In the genomic region with DNA sequence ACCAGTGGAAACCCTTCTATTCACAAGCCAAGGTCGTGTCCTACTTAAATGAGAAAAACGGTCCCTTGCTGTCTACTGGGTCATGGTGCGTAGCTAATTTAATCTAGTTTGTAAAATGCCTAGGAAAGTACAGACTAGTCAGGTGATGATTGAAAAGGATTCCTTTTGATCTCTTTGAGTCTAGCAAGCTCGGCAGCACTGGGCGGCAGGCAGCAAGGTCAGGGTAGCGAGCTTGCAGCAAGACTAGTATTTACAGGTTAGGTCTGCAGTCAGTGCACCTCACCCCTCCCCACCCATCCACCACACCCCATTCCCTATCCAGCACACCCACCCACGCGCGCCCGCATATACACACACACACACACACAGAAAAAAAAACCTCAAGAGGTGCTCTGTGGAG, we compare ENCODE assay signal across 8 mouse cellular contexts. TPM values are rescaled to one million over a fixed set of nuclear protein-coding genes. Genes with fewer than 3 reads are reported as not detected.
DNase-seq lines count a peak whose midpoint lies in the region; ATAC-seq and TF ChIP-seq lines count a peak whose summit lies in the region.

No protein-coding gene starts in this region.

- H3K9me3 ChIP-seq in lung, embryonic 16.5 days (ENCODE audit: control insufficient read depth, low read length) = no peaks in the 10 kb centered on the region
- no peaks in the 10 kb centered on the region for H3K9me3 ChIP-seq in kidney, embryonic 16.5 days (ENCODE audit: low read length)

- no peak for ATAC-seq in lung, embryonic 16.5 days (ENCODE audit: low read depth)
- ATAC-seq in kidney, embryonic 16.5 days (ENCODE audit: low FRiP score, low TSS enrichment) = 0 out of 2 replicates have a peak, but pooled peaks have one; percentile 5

- no peak overlapping the region for H3K4me3 ChIP-seq in lung, embryonic 16.5 days (ENCODE audit: low read length)
- peak overlapping the region; percentile 53; the same call in 1 of the 2 replicates for H3K4me3 ChIP-seq in kidney, embryonic 16.5 days (ENCODE audit: low read length)
- peak overlapping the region; percentile 60; the same call in 1 of the 2 replicates for H3K4me3 ChIP-seq in small intestine, adult 2 months (ENCODE audit: low read depth, low read length)

- peak; percentile 59 for DNase-seq in adrenal gland, adult 2 months
- DNase-seq in adrenal gland, adult 8-10 months = no peak
- DNase-seq in lung, postnatal 25 days (ENCODE audit: low spot score) = no peak
- DNase-seq in embryo, embryonic 10 days (ENCODE audit: low spot score) = no peak
- no peak for DNase-seq in frontal cortex, postnatal 25 days (ENCODE audit: low spot score in 2 of 2)

- H3K36me3 ChIP-seq in lung, embryonic 16.5 days (ENCODE audit: control insufficient read depth, insufficient read depth, low read length) = no peaks in the 10 kb centered on the region
- no peaks in the 10 kb centered on the region for H3K36me3 ChIP-seq in kidney, embryonic 16.5 days (ENCODE audit: insufficient read depth, low read length)
- H3K36me3 ChIP-seq in small intestine, adult 2 months (ENCODE audit: control insufficient read depth, insufficient read depth, low read length) = no peaks in the 10 kb centered on the region

- 60% methylated on average over 10 of the region's 10 CpGs for WGBS in lung, embryonic 16.5 days
- 65% methylated on average over 10 of the region's 10 CpGs for WGBS in kidney, embryonic 16.5 days
- whole genome bisulfite sequencing in small intestine, adult 2 months = 30% methylated on average over 10 of the region's 10 CpGs

- TF ChIP-seq CTCF in small intestine, adult 2 months (IDR thresholded peaks at IDR 0.05; ENCODE audit: extremely low read depth, insufficient read length, insufficient replicate concordance, low read depth, low read length) = no peak

- TF ChIP-seq POLR2A in small intestine, adult 2 months (IDR thresholded peaks at IDR 0.05; ENCODE audit: low read depth, low read length) = no peak

- no peak overlapping the region; the same call in 1 of the 2 replicates for H3K27ac ChIP-seq in lung, embryonic 16.5 days (ENCODE audit: low read length)
- peak overlapping the region; percentile 88 for H3K27ac ChIP-seq in kidney, embryonic 16.5 days (ENCODE audit: low read length)
- H3K27ac ChIP-seq in small intestine, adult 2 months (ENCODE audit: insufficient read depth, low read depth, low read length) = peak overlapping the region; percentile 64

- peaks cover 26% of the 10 kb centered on the region for H3K4me1 ChIP-seq in lung, embryonic 16.5 days (replicated peaks; ENCODE audit: control insufficient read depth, insufficient read depth, low read length)
- H3K4me1 ChIP-seq in kidney, embryonic 16.5 days (ENCODE audit: insufficient read depth, low read length) = peaks cover 23% of the 10 kb centered on the region
- H3K4me1 ChIP-seq in small intestine, adult 2 months (ENCODE audit: control insufficient read depth, insufficient read depth, insufficient read length, low read length) = peaks cover 18% of the 10 kb centered on the region

- peak overlapping the region; percentile 49 for H3K9ac ChIP-seq in lung, embryonic 16.5 days (ENCODE audit: low read length)
- peak overlapping the region; percentile 64 for H3K9ac ChIP-seq in kidney, embryonic 16.5 days (replicated peaks; ENCODE audit: low read length)

- H3K4me2 ChIP-seq in lung, embryonic 16.5 days (ENCODE audit: low read depth, low read length) = no peak overlapping the region
- H3K4me2 ChIP-seq in kidney, embryonic 16.5 days (replicated peaks; ENCODE audit: low read depth, low read length) = peak overlapping the region; percentile 89

- H3K27me3 ChIP-seq in lung, embryonic 16.5 days (ENCODE audit: control insufficient read depth, insufficient read depth, low read depth, low read length) = no peaks in the 10 kb centered on the region
- H3K27me3 ChIP-seq in kidney, embryonic 16.5 days (ENCODE audit: insufficient read depth, low read length) = no peaks in the 10 kb centered on the region
- no peaks in the 10 kb centered on the region for H3K27me3 ChIP-seq in small intestine, adult 2 months (ENCODE audit: control insufficient read depth, insufficient read depth, low read length)

RNA-seq across cellular contexts. Expression of a gene that starts 31.1 kb away (rescaled TPM):
- 10 to 100 TPM in 1 of 2 experiments, 1 to 10 TPM in 1; 6.5 to 10.1 TPM for total RNA-seq in adrenal gland, adult 2 months (2021)
- 3.2 and 3.8 TPM in 2 replicates for polyA plus RNA-seq in adrenal gland, adult 2 months (2012; rRNA removed)
- total RNA-seq in adrenal gland, adult 8-10 months (2022) = 10 to 100 TPM in 3 of 4 experiments, 1 to 10 TPM in 1; 9.6 to 19.8 (median 13.2) TPM
- polyA plus RNA-seq in lung, embryonic 16.5 days (2015; fragmentation: Nextera tagmentation; extraction: Ambion mirVana) = 11.0 and 11.7 TPM in 2 replicates
- 10.0 and 12.9 TPM in 2 replicates for polyA plus RNA-seq in kidney, embryonic 16.5 days (2015; fragmentation: Nextera tagmentation; extraction: Ambion mirVana)
- 0.69 and 0.82 TPM in 2 replicates for polyA plus RNA-seq in small intestine, adult 2 months (2012; rRNA removed)

RNA-seq across cellular contexts. Expression of a gene that starts 34.7 kb away (rescaled TPM):
- total RNA-seq in adrenal gland, adult 2 months (2021) = 1 to 10 TPM; 6.3 to 6.5 TPM
- polyA plus RNA-seq in adrenal gland, adult 2 months (2012; rRNA removed) = not detected in 2 replicates
- total RNA-seq in adrenal gland, adult 8-10 months (2022) = 1 to 10 TPM; 1.7 to 6.9 (median 5.2) TPM
- polyA plus RNA-seq in lung, embryonic 16.5 days (2015; fragmentation: Nextera tagmentation; extraction: Ambion mirVana) = 0.94 and 1.3 TPM in 2 replicates
- 0.42 TPM in 1 of 2 replicates, not detected in the other for polyA plus RNA-seq in kidney, embryonic 16.5 days (2015; fragmentation: Nextera tagmentation; extraction: Ambion mirVana)
- polyA plus RNA-seq in small intestine, adult 2 months (2012; rRNA removed) = not detected in 2 replicates
